Mouse (Mus musculus) forebrain, embryonic 16.5 days (tissue): ENCODE measurements around the gene Etfa. TPM values are rescaled to one million over a fixed set of nuclear protein-coding genes. Genes with fewer than 3 reads are reported as not detected.
A peak's percentile ranks its signal among the peaks of the same experiment; 100 is the strongest.

Experiments
- ATAC-seq: fragments of 200-750 bp; cut with Nextera tagmentation; 2 replicates; pipeline ENCODE4 v1.8.0; 2017; ENCODE audit warnings: mild to moderate bottlenecking, moderate library complexity
- H3K27ac ChIP-seq: fragments of 300-500 bp; sonication (generic); 2 replicates; pipeline ENCODE4 v1.5.1; 2014; ENCODE audit warnings: low read length, control low read depth
- H3K27me3 ChIP-seq: fragments of 300-500 bp; sonication (generic); replicated peaks from 2 replicates; pipeline ENCODE4 v1.6.1; 2014; ENCODE audit warnings: low read length; ENCODE audit not compliant: control insufficient read depth, insufficient read depth
- H3K36me3 ChIP-seq: fragments of 300-500 bp; sonication (generic); 2 replicates; pipeline ENCODE4 v1.6.1; 2014; ENCODE audit not compliant: control insufficient read depth, insufficient read depth
- H3K4me1 ChIP-seq: fragments of 300-500 bp; sonication (generic); replicated peaks from 2 replicates; pipeline ENCODE4 v1.6.1; 2014; ENCODE audit warnings: low read length; ENCODE audit not compliant: control insufficient read depth, insufficient read depth
- H3K4me2 ChIP-seq: fragments of 300-500 bp; sonication (generic); 2 replicates; pipeline ENCODE4 v1.6.1; 2014; ENCODE audit warnings: mild to moderate bottlenecking, low read length, control low read depth
- H3K4me3 ChIP-seq: fragments of 300-500 bp; sonication (generic); replicated peaks from 2 replicates; pipeline ENCODE4 v1.5.1; 2014; ENCODE audit warnings: mild to moderate bottlenecking, low read length, control low read depth
- H3K9ac ChIP-seq: fragments of 300-500 bp; sonication (generic); replicated peaks from 2 replicates; pipeline ENCODE4 v1.6.1; 2014; ENCODE audit warnings: low read depth, low read length, control low read depth
- H3K9me3 ChIP-seq: fragments of 300-500 bp; sonication (generic); 2 replicates; pipeline ENCODE4 v1.6.1; 2016; ENCODE audit warnings: low read length; ENCODE audit not compliant: control insufficient read depth
- WGBS: fragments of 180-500 bp; shearing (Covaris S2); extraction: QIAGEN DNeasy Blood & Tissue Kit; methylation state at CpG from one replicate; pipeline ENCODE4 v1.1.7; 2014; 5-methylcytosine and 5-hydroxymethylcytosine counted together
- polyA plus RNA-seq: library from polyadenylated mRNA; unstranded; fragments of >200 nt; fragmentation: Nextera tagmentation; extraction: Ambion mirVana; gene quantifications from 2 replicates; pipeline ENCODE4 v1.2.1, GENCODE M21; 2015

Etfa gene
- polyA plus RNA-seq = 87.3 and 93.0 TPM in 2 replicates

- Histone ChIP-seq H3K4me1 (peaks cover 3% of the 10 kb centered on the region), H3K4me2 (peak within 1 kb of the TSS; percentile 91), H3K27me3 (peaks cover 6% of the 10 kb centered on the region), H3K9ac (peak within 1 kb of the TSS; percentile 87), H3K27ac (peak within 1 kb of the TSS; percentile 65), H3K36me3 (no peaks in the 10 kb centered on the region), H3K9me3 (no peaks in the 10 kb centered on the region), H3K4me3 (peak within 1 kb of the TSS; percentile 90)
- ATAC-seq = peak; percentile 100
- under 1% methylated on average over 46 of the region's 47 CpGs for WGBS
These were observed at the start of gene Etfa for GRCm38 (mm10) chr9:55512027-55512543. Gene Etfa (minus strand): TSS chr9:55512243.

- no peak overlapping the region for H3K9ac ChIP-seq
- H3K9me3 ChIP-seq = no peaks in the 10 kb centered on the region
- 93% methylated on average over 1 of the region's 1 CpGs for WGBS
- no peaks in the 10 kb centered on the region for H3K27me3 ChIP-seq
- no peak overlapping the region for H3K4me3 ChIP-seq
- H3K4me2 ChIP-seq = no peak overlapping the region
- ATAC-seq = no peak
- no peaks in the 10 kb centered on the region for H3K4me1 ChIP-seq
- H3K27ac ChIP-seq = no peak overlapping the region
- no peaks in the 10 kb centered on the region for H3K36me3 ChIP-seq
These were observed 48.9 kb upstream of the Etfa start for GRCm38 (mm10) chr9:55560960-55561359.

GRCm38 (mm10) chr9:55554986-55555385 lies 42.9 kb upstream of the Etfa start:
- Histone ChIP-seq H3K27ac (no peak overlapping the region), H3K4me1 (no peaks in the 10 kb centered on the region), H3K4me3 (no peak overlapping the region), H3K4me2 (no peak overlapping the region), H3K36me3 (no peaks in the 10 kb centered on the region), H3K9ac (no peak overlapping the region), H3K9me3 (no peaks in the 10 kb centered on the region), H3K27me3 (peaks cover 5% of the 10 kb centered on the region)
- WGBS = 80% methylated on average over 1 of the region's 1 CpGs
- no peak for ATAC-seq

GRCm38 (mm10) chr9:55549302-55549890 lies 37.4 kb upstream of the Etfa start:
- Histone ChIP-seq H3K4me3 (no peak overlapping the region), H3K4me1 (peaks cover 16% of the 10 kb centered on the region), H3K27ac (no peak overlapping the region), H3K9ac (no peak overlapping the region), H3K27me3 (peaks cover 47% of the 10 kb centered on the region), H3K4me2 (no peak overlapping the region), H3K36me3 (no peaks in the 10 kb centered on the region), H3K9me3 (no peaks in the 10 kb centered on the region)
- no peak for ATAC-seq
- WGBS = 5% methylated on average over 16 of the region's 16 CpGs

- peaks cover 21% of the 10 kb centered on the region for H3K4me1 ChIP-seq
- no peaks in the 10 kb centered on the region for H3K9me3 ChIP-seq
- H3K27me3 ChIP-seq = peaks cover 47% of the 10 kb centered on the region
- no peaks in the 10 kb centered on the region for H3K36me3 ChIP-seq
- ATAC-seq = no peak
- H3K4me2 ChIP-seq = no peak overlapping the region
- 16% methylated on average over 3 of the region's 3 CpGs for WGBS
- H3K4me3 ChIP-seq = no peak overlapping the region
- no peak overlapping the region for H3K27ac ChIP-seq
- no peak overlapping the region for H3K9ac ChIP-seq
These were observed 36.8 kb upstream of the Etfa start for GRCm38 (mm10) chr9:55548871-55549270.

GRCm38 (mm10) chr9:55546176-55547010 lies 34.4 kb upstream of the Etfa start:
- Histone ChIP-seq H3K9me3 (no peaks in the 10 kb centered on the region), H3K9ac (no peak overlapping the region), H3K4me2 (peak overlapping the region; percentile 42), H3K4me1 (peaks cover 33% of the 10 kb centered on the region), H3K36me3 (no peaks in the 10 kb centered on the region), H3K27ac (no peak overlapping the region), H3K4me3 (peak overlapping the region; percentile 39), H3K27me3 (peaks cover 59% of the 10 kb centered on the region)
- 2% methylated on average over 63 of the region's 63 CpGs for WGBS
- peak; percentile 65 for ATAC-seq

GRCm38 (mm10) chr9:55545556-55546175 lies 33.6 kb upstream of the Etfa start:
- Histone ChIP-seq H3K4me1 (peaks cover 39% of the 10 kb centered on the region), H3K27ac (no peak overlapping the region), H3K4me2 (peak overlapping the region; percentile 42), H3K36me3 (no peaks in the 10 kb centered on the region), H3K9me3 (no peaks in the 10 kb centered on the region), H3K9ac (no peak overlapping the region), H3K27me3 (peaks cover 64% of the 10 kb centered on the region), H3K4me3 (peak overlapping the region; percentile 39)
- no peak for ATAC-seq
- WGBS = 4% methylated on average over 41 of the region's 41 CpGs

GRCm38 (mm10) chr9:55544861-55545555 lies 33.0 kb upstream of the Etfa start:
- Histone ChIP-seq H3K9me3 (no peaks in the 10 kb centered on the region), H3K9ac (no peak overlapping the region), H3K4me2 (no peak overlapping the region), H3K4me3 (no peak overlapping the region), H3K27ac (no peak overlapping the region), H3K27me3 (peaks cover 63% of the 10 kb centered on the region), H3K4me1 (peaks cover 43% of the 10 kb centered on the region), H3K36me3 (no peaks in the 10 kb centered on the region)
- WGBS = under 1% methylated on average over 30 of the region's 30 CpGs
- no peak for ATAC-seq
